Mouse (Mus musculus): Measurements from ENCODE around the gene Nlgn2.

- TF ChIP-seq CTCF (IDR thresholded peaks at IDR 0.05; ENCODE audit: control insufficient read depth, insufficient read depth, low read length), result no peak
- TF ChIP-seq POLR2A (IDR thresholded peaks at IDR 0.05; ENCODE audit: borderline replicate concordance, control insufficient read depth, low read depth, low read length), result no peak
Observed at GRCm38 (mm10) chr11:69828832-69829231, 8.8 kb downstream of the Nlgn2 start.

Measured in bone marrow, adult 2 months (tissue).